Mouse (Mus musculus): ENCODE data around the gene Qrich1. TPM values are rescaled to one million over a fixed set of nuclear protein-coding genes. Genes with fewer than 3 reads are reported as not detected.

The Qrich1 gene
- total RNA-seq (2023) = 116 and 150 TPM in 2 replicates

GRCm38 (mm10) chr9:108516380-108517251 is at the start of gene Qrich1:
Gene Qrich1 (plus strand): TSS chr9:108516806.

GRCm38 (mm10) chr9:108479721-108480351 is 36.8 kb upstream of the Qrich1 start, which contains the start of gene Lamb2:
Gene Lamb2 (plus strand): TSS chr9:108479736.

GRCm38 (mm10) chr9:108490559-108491285 is 25.9 kb upstream of the Qrich1 start, which contains the start of gene Usp19:
Gene Usp19 (plus strand): TSS chr9:108490602.

GRCm38 (mm10) chr9:108507619-108508434 is 8.8 kb upstream of the Qrich1 start, which contains the start of gene Qars:
Gene Qars (plus strand): TSS chr9:108507706.

GRCm38 (mm10) chr9:108560227-108560841 is 43.7 kb downstream of the Qrich1 start, which contains the start of gene Impdh2:
Gene Impdh2 (plus strand): TSS chr9:108560286.

GRCm38 (mm10) chr9:108566815-108567776 is 50.5 kb downstream of the Qrich1 start, which contains the start of gene Ndufaf3:
Gene Ndufaf3 (minus strand): TSS chr9:108567434.

GRCm38 (mm10) chr9:108569381-108570206 is 53.0 kb downstream of the Qrich1 start, which contains the start of gene Dalrd3:
Gene Dalrd3 (plus strand): TSS chr9:108569886.

GRCm38 (mm10) chr9:108578545-108579343 is 62.1 kb downstream of the Qrich1 start, which contains the start of gene Wdr6:
Gene Wdr6 (minus strand): TSS chr9:108578739.

GRCm38 (mm10) chr9:108596998-108597764 is 80.6 kb downstream of the Qrich1 start, which contains the start of gene P4htm:
Gene P4htm (minus strand): TSS chr9:108597667.

Other genes starting within 250 kb of the Qrich1 start
- gene Nicn1, start 226.4 kb upstream of the Qrich1 start, total RNA-seq (2023) = 0.75 and 1.5 TPM in 2 replicates
- not detected in 2 replicates for gene Amt, start 220.0 kb upstream of the Qrich1 start, total RNA-seq (2023)
- 447 and 476 TPM in 2 replicates for gene Rhoa, start 210.7 kb upstream of the Qrich1 start, total RNA-seq (2023)
- 10.6 and 11.2 TPM in 2 replicates for gene Tcta, start 210.6 kb upstream of the Qrich1 start, total RNA-seq (2023)
- 1,218 and 1,262 TPM in 2 replicates for gene Gpx1, start 177.9 kb upstream of the Qrich1 start, total RNA-seq (2023)
- 127 and 168 TPM in 2 replicates for gene Usp4, start 169.0 kb upstream of the Qrich1 start, total RNA-seq (2023)
- gene 1700102P08Rik, start 124.0 kb upstream of the Qrich1 start, total RNA-seq (2023) = 1.1 and 1.5 TPM in 2 replicates
- gene Ccdc36, start 88.3 kb upstream of the Qrich1 start, total RNA-seq (2023) = not detected in 2 replicates
- gene BC048562, start 80.3 kb upstream of the Qrich1 start, total RNA-seq (2023) = not detected in 2 replicates
- gene Ccdc71, start 56.3 kb upstream of the Qrich1 start, total RNA-seq (2023) = 9.9 and 10.5 TPM in 2 replicates
- gene Klhdc8b, start 55.2 kb upstream of the Qrich1 start, total RNA-seq (2023) = 0.59 and 1.6 TPM in 2 replicates
- gene Lamb2, start 37.1 kb upstream of the Qrich1 start, total RNA-seq (2023) = 0.44 and 0.79 TPM in 2 replicates
- gene Usp19, start 26.2 kb upstream of the Qrich1 start, total RNA-seq (2023) = 228 and 301 TPM in 2 replicates
- 107 and 121 TPM in 2 replicates for gene Qars, start 9.1 kb upstream of the Qrich1 start, total RNA-seq (2023)
- gene Impdh2, start 43.5 kb downstream of the Qrich1 start, total RNA-seq (2023) = 71.0 and 72.2 TPM in 2 replicates
- gene Ndufaf3, start 50.6 kb downstream of the Qrich1 start, total RNA-seq (2023) = 21.4 and 26.7 TPM in 2 replicates
- 23.0 and 31.6 TPM in 2 replicates for gene Dalrd3, start 53.1 kb downstream of the Qrich1 start, total RNA-seq (2023)
- gene Wdr6, start 61.9 kb downstream of the Qrich1 start, total RNA-seq (2023) = 2.0 and 3.8 TPM in 2 replicates
- 0.43 and 0.66 TPM in 2 replicates for gene P4htm, start 80.9 kb downstream of the Qrich1 start, total RNA-seq (2023)
- 164 and 261 TPM in 2 replicates for gene Arih2, start 132.6 kb downstream of the Qrich1 start, total RNA-seq (2023)
- gene Slc25a20, start 145.3 kb downstream of the Qrich1 start, total RNA-seq (2023) = 26.1 and 28.4 TPM in 2 replicates
- 10.8 and 13.2 TPM in 2 replicates for gene Prkar2a, start 172.5 kb downstream of the Qrich1 start, total RNA-seq (2023)

Measured in neutrophil, adult 65 days (primary cell).